Mouse (Mus musculus) limb, embryonic 11.5 days (tissue): Measurements from ENCODE around the gene Lsm2. TPM values are rescaled to one million over a fixed set of nuclear protein-coding genes. Genes with fewer than 3 reads are reported as not detected.
A peak's percentile ranks its signal among the peaks of the same experiment; 100 is the strongest.
"Not testable (repeated sequence)": the region's sequence is repeated elsewhere in the genome, so short reads cannot be mapped to it uniquely, and the experiment has no call there.

Experiments
- ATAC-seq: fragments of 200-750 bp; cut with Nextera tagmentation; 2 replicates; pipeline ENCODE4 v1.8.0; 2017; ENCODE audit warnings: low read depth; ENCODE audit not compliant: insufficient number of reproducible peaks, low FRiP score, low TSS enrichment
- DNase-seq: peaks from one replicate; pipeline ENCODE4 v3.0.0-alpha.2; 2015; ENCODE audit warnings: low spot score
- H3K27ac ChIP-seq: fragments of 300-500 bp; sonication (generic); replicated peaks from 2 replicates; pipeline ENCODE4 v1.5.1; 2014; ENCODE audit warnings: low read depth, mild to moderate bottlenecking, low read length
- H3K27me3 ChIP-seq: fragments of 300-500 bp; sonication (generic); 2 replicates; pipeline ENCODE4 v1.6.1; 2014; ENCODE audit warnings: mild to moderate bottlenecking, low read length, mixed read lengths; ENCODE audit not compliant: control insufficient read depth, insufficient read depth
- H3K36me3 ChIP-seq: fragments of 300-500 bp; sonication (generic); 2 replicates; pipeline ENCODE4 v1.6.1; 2014; ENCODE audit warnings: mild to moderate bottlenecking, low read length, moderate library complexity, mixed read lengths; ENCODE audit not compliant: control insufficient read depth, insufficient read depth
- H3K4me1 ChIP-seq: fragments of 300-500 bp; sonication (generic); 2 replicates; pipeline ENCODE4 v1.6.1; 2014; ENCODE audit warnings: low read length, mixed read lengths; ENCODE audit not compliant: control insufficient read depth, insufficient read depth
- H3K4me2 ChIP-seq: fragments of 300-500 bp; sonication (generic); 2 replicates; pipeline ENCODE4 v1.6.1; 2014; ENCODE audit warnings: low read depth, mild to moderate bottlenecking, moderate library complexity; ENCODE audit not compliant: severe bottlenecking
- H3K4me3 ChIP-seq: fragments of 300-500 bp; sonication (generic); 2 replicates; pipeline ENCODE4 v1.5.1; 2014; ENCODE audit warnings: low read depth, low read length
- H3K9ac ChIP-seq: fragments of 300-500 bp; sonication (generic); 2 replicates; pipeline ENCODE4 v1.6.1; 2014; ENCODE audit warnings: mild to moderate bottlenecking, low read length
- H3K9me3 ChIP-seq: fragments of 300-500 bp; sonication (generic); 2 replicates; pipeline ENCODE4 v1.6.1; 2016; ENCODE audit warnings: low read length; ENCODE audit not compliant: control insufficient read depth
- WGBS: fragments of 180-500 bp; shearing (Covaris S2); extraction: QIAGEN DNeasy Blood & Tissue Kit; methylation state at CpG from one replicate; pipeline ENCODE4 v1.1.7; 2014; 5-methylcytosine and 5-hydroxymethylcytosine counted together
- polyA plus RNA-seq: library from polyadenylated mRNA; unstranded; fragments of >200 nt; fragmentation: Nextera tagmentation; extraction: Ambion mirVana; gene quantifications from 2 replicates; pipeline ENCODE4 v1.2.1, GENCODE M21; 2014

Lsm2 gene
- polyA plus RNA-seq, 1 experiment from 2014 or later = 266 TPM

GRCm38 (mm10) chr17:34959130-34959778 lies 22.4 kb upstream of the Lsm2 start, which contains the start of gene Hspa1b:
Gene Hspa1b, minus strand, starts transcription at chr17:34959238.
- peak; percentile 85 for DNase-seq
- ATAC-seq = peak; percentile 90
- peak within 1 kb of the TSS; percentile 59; the same call in 1 of the 2 replicates for H3K9ac ChIP-seq
- not testable (repeated sequence) for H3K27me3 ChIP-seq, H3K36me3 ChIP-seq, H3K9me3 ChIP-seq, H3K4me1 ChIP-seq
- WGBS = under 1% methylated on average over 29 of the region's 32 CpGs
- H3K4me2 ChIP-seq = peak within 1 kb of the TSS; percentile 60
- peak within 1 kb of the TSS; percentile 48 for H3K4me3 ChIP-seq
- 0 out of 2 replicates have a peak within 1 kb of the TSS, but pooled peaks have one; percentile 65 for H3K27ac ChIP-seq

- DNase-seq (peak; percentile 45), ATAC-seq (peak; percentile 24; the same call in 1 of the 2 replicates)
- H3K27me3 ChIP-seq = peaks cover 5% of the 10 kb centered on the region; the same call in 1 of the 2 replicates
- peak overlapping the region; percentile 43; the same call in 1 of the 2 replicates for H3K9ac ChIP-seq
- no peak overlapping the region for H3K27ac ChIP-seq
- no peaks in the 10 kb centered on the region for H3K36me3 ChIP-seq
- peak overlapping the region; percentile 48 for H3K4me3 ChIP-seq
- H3K9me3 ChIP-seq = no peaks in the 10 kb centered on the region
- peaks cover 7% of the 10 kb centered on the region; the same call in 1 of the 2 replicates for H3K4me1 ChIP-seq
- 13% methylated on average over 12 of the region's 12 CpGs for WGBS
- H3K4me2 ChIP-seq = peak overlapping the region; percentile 60
Observed at GRCm38 (mm10) chr17:34959881-34960515, 21.7 kb upstream of the Lsm2 start.

- no peaks in the 10 kb centered on the region for H3K9me3 ChIP-seq
- no peak overlapping the region for H3K4me2 ChIP-seq
- peaks cover 7% of the 10 kb centered on the region; the same call in 1 of the 2 replicates for H3K4me1 ChIP-seq
- no peak for ATAC-seq
- H3K27me3 ChIP-seq = peaks cover 4% of the 10 kb centered on the region; the same call in 1 of the 2 replicates
- no peak overlapping the region for H3K4me3 ChIP-seq
- no peak overlapping the region for H3K9ac ChIP-seq
- H3K27ac ChIP-seq = no peak overlapping the region
- DNase-seq = no peak
- H3K36me3 ChIP-seq = no peaks in the 10 kb centered on the region
Observed at GRCm38 (mm10) chr17:34960702-34961493, 20.8 kb upstream of the Lsm2 start.

- H3K27ac ChIP-seq = no peak overlapping the region
- H3K27me3 ChIP-seq = no peaks in the 10 kb centered on the region
- H3K9me3 ChIP-seq = no peaks in the 10 kb centered on the region
- no peak overlapping the region for H3K4me3 ChIP-seq
- no peaks in the 10 kb centered on the region for H3K36me3 ChIP-seq
- 33% methylated on average over 3 of the region's 3 CpGs for WGBS
- H3K9ac ChIP-seq = no peak overlapping the region
- H3K4me1 ChIP-seq = peaks cover 7% of the 10 kb centered on the region; the same call in 1 of the 2 replicates
- no peak overlapping the region for H3K4me2 ChIP-seq
- ATAC-seq = no peak
- DNase-seq = no peak
Observed at GRCm38 (mm10) chr17:34962125-34962524, 19.5 kb upstream of the Lsm2 start.

- Histone ChIP-seq H3K9ac (no peak overlapping the region), H3K27me3 (peaks cover 2% of the 10 kb centered on the region; the same call in 1 of the 2 replicates), H3K4me2 (no peak overlapping the region), H3K4me1 (peaks cover 7% of the 10 kb centered on the region; the same call in 1 of the 2 replicates), H3K36me3 (no peaks in the 10 kb centered on the region), H3K9me3 (no peaks in the 10 kb centered on the region), H3K4me3 (no peak overlapping the region), H3K27ac (no peak overlapping the region)
- no peak for ATAC-seq
- DNase-seq = no peak
- WGBS = 38% methylated on average over 1 of the region's 1 CpGs
Observed at GRCm38 (mm10) chr17:34962841-34963240, 18.8 kb upstream of the Lsm2 start.

GRCm38 (mm10) chr17:34964640-34965049 lies 17.0 kb upstream of the Lsm2 start:
- ATAC-seq = no peak
- no peak overlapping the region for H3K4me2 ChIP-seq
- H3K27me3 ChIP-seq = peaks cover 20% of the 10 kb centered on the region
- WGBS = 10% methylated on average over 1 of the region's 1 CpGs
- peaks cover 7% of the 10 kb centered on the region; the same call in 1 of the 2 replicates for H3K4me1 ChIP-seq
- no peak overlapping the region for H3K4me3 ChIP-seq
- no peak overlapping the region for H3K9ac ChIP-seq
- DNase-seq = no peak
- H3K36me3 ChIP-seq = no peaks in the 10 kb centered on the region
- H3K27ac ChIP-seq = no peak overlapping the region
- H3K9me3 ChIP-seq = no peaks in the 10 kb centered on the region

GRCm38 (mm10) chr17:34965627-34966026 lies 16.0 kb upstream of the Lsm2 start:
- no peak for DNase-seq
- H3K4me2 ChIP-seq = no peak overlapping the region
- WGBS = 80% methylated on average over 5 of the region's 5 CpGs

GRCm38 (mm10) chr17:34969822-34970221 lies 11.8 kb upstream of the Lsm2 start, which contains the start of gene Gm20481:
Gene Gm20481, plus strand, starts transcription at chr17:34969912.
- WGBS = 64% methylated on average over 6 of the region's 11 CpGs
- not testable (repeated sequence) for H3K4me3 ChIP-seq, DNase-seq, ATAC-seq, H3K4me1 ChIP-seq, H3K9ac ChIP-seq, H3K4me2 ChIP-seq, H3K36me3 ChIP-seq, H3K9me3 ChIP-seq, H3K27ac ChIP-seq
- H3K27me3 ChIP-seq = peaks cover 22% of the 10 kb centered on the region

More at GRCm38 (mm10) chr17:34965627-34966026, 16.0 kb upstream of the Lsm2 start:
- H3K4me3 ChIP-seq = no peak overlapping the region
- no peaks in the 10 kb centered on the region for H3K4me1 ChIP-seq
- H3K27ac ChIP-seq = no peak overlapping the region
- no peaks in the 10 kb centered on the region for H3K9me3 ChIP-seq
- H3K27me3 ChIP-seq = peaks cover 22% of the 10 kb centered on the region
- H3K9ac ChIP-seq = no peak overlapping the region
- ATAC-seq = no peak
- no peaks in the 10 kb centered on the region for H3K36me3 ChIP-seq
